Mouse (Mus musculus): Measurements from ENCODE around the gene Mettl17.

GRCm38 (mm10) chr14:51939005-51939404 lies 54.4 kb downstream of the Mettl17 start:
- TF ChIP-seq CTCF (IDR thresholded peaks at IDR 0.05; ENCODE audit: low read depth) = no peak
- no peak for TF ChIP-seq EP300 (optimal IDR thresholded peaks at IDR 0.05)
